Mouse (Mus musculus) left cerebral cortex, adult 6 months (tissue): Measurements from ENCODE around the gene Guca2a. TPM values are rescaled to one million over a fixed set of nuclear protein-coding genes. Genes with fewer than 3 reads are reported as not detected.

Experiments used
- long read RNA-seq, 2 experiments: library from polyadenylated mRNA; unstranded; transcript quantifications; one replicate each; pipeline ENCODE4 v2.0.0; 2019 to 2020
- polyA plus RNA-seq: library from polyadenylated mRNA; unstranded; fragments of <200 nt; fragmentation: Nextera tagmentation; gene quantifications from 2 replicates; pipeline ENCODE4 v1.2.3, GENCODE M21; 2021

Gene Guca2a
- polyA plus RNA-seq, result not detected in 2 replicates
- long read RNA-seq, experiment 1, result 0 reads
- long read RNA-seq, experiment 2, result 0 reads

DNA sequence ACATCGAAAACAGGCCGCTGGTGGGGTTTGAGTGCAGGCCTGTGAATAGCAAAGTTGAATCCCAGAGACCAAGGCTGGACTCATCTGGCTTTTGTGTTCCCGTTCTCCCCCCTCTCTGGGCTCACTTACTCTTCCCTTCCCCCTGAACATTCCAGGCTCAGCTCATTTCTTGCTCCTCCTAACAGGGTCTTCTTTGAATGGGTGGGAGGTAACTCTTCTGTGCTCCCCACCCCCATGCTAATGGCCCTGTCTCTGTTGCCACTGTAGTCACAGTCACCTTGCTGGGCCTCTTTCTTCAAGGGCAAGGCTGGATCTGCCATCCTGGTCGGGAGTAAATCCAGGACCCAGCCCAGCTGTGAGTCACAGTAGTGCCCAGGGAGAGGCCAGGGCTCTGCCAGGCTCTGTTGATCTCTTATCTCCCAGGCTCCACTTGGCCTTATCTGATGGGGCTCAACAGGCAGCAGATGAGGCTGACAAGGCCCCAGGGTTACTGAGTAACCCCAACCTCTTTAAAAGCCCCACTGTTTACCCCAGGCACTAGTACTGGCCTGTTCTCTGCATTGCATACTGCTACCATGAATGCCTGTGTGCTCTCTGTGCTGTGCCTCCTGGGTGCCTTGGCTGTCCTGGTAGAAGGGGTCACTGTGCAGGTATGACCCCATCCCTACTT, at the start of gene Guca2a:
TSS of gene Guca2a (plus strand) at position 529 of the 670 bp plus-strand sequence.

DNA sequence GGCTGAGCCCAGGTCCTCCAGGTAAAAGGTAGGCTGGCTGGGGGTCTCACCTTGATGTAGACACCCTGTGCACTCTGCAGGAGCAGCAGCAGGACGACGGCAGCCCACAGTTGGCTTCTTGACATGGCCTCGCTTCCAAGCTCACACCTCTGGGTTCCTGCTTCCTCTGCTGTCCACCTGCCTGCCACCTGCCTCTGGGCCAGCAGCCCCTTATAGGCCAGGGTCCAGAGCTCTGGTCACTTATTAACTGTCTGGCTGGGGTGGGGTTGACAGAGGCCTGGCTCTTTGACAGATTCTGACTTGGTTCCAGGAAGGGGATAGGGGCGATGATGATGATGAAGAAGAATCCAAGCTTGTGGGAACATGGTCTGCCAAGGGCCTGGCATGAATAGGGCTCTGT, 21.2 kb downstream of the Guca2a start, which contains the start of gene Guca2b:
TSS of gene Guca2b (minus strand) at position 224 of the 400 bp plus-strand sequence.

Other genes with a start within 250 kb of the Guca2a start
- gene Ccdc30, start 222.2 kb upstream of the Guca2a start, polyA plus RNA-seq, result 9.3 and 9.8 TPM in 2 replicates
- 13.6 and 18.8 TPM in 2 replicates for gene Ppcs, start 215.3 kb upstream of the Guca2a start, polyA plus RNA-seq
- 0.50 TPM in 1 of 2 replicates, not detected in the other for gene Zmynd12, start 214.9 kb upstream of the Guca2a start, polyA plus RNA-seq
- gene Rimkla, start 145.1 kb upstream of the Guca2a start, polyA plus RNA-seq, result 4.6 and 5.7 TPM in 2 replicates
- 20.8 and 43.3 TPM in 2 replicates for gene Foxj3, start 100.7 kb upstream of the Guca2a start, polyA plus RNA-seq
- gene Frg2f1, start 98.2 kb upstream of the Guca2a start, polyA plus RNA-seq, result 6.5 and 7.1 TPM in 2 replicates
- gene Guca2b, start 21.2 kb downstream of the Guca2a start, polyA plus RNA-seq, result not detected in 2 replicates
- gene Hivep3, start 96.1 kb downstream of the Guca2a start, polyA plus RNA-seq, result 23.0 and 38.3 TPM in 2 replicates